Mouse (Mus musculus): ENCODE measurements around the gene Usp29.

Gene Usp29

DNA sequence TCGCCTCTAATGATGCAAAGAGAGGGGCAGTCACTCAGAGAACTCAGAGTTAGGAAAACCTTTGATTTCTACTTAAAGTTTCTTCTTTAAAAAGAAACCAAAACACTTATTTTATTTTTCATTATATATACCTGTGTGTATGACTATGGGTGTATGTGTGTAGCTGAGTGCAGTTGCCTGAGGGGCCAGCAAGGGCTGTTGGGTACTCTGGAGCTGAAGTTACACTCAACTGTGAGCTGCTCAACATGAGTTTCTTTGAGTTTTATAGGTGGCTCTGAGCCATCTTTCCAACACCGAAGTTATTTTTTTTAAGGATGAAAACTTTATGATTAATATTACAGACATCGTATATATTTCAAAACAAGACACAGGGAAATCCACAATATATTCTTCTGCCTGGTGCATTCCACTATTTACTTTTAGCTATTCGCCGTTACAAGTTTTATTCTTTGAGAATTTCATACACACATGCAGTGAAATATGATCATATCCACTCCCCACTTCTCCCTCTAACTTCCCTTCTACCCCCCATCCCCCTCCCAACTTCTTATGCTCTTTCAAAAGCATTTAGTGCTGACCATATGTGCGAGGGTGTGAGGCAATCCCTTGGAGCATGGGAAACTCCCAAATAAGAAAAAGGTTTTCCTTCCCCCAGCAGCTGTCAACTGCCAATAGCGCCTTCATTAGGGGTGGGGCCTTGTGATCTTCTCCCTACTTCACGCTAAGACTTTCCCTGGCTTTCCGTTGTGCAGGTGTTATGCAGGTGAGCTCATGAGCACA is 61.1 kb downstream of the Usp29 start:
- no peaks in the 10 kb centered on the region for H3K27me3 ChIP-seq (ENCODE audit: insufficient read depth, low read length)
- H3K4me1 ChIP-seq (replicated peaks; ENCODE audit: low read depth, low read length): no peaks in the 10 kb centered on the region
- TF ChIP-seq POU5F1 (IDR thresholded peaks at IDR 0.05; ENCODE audit: borderline replicate concordance, low read length) (no peak), CTCF (conservative IDR thresholded peaks at IDR 0.05; ENCODE audit: low read length) (no peak), NANOG (IDR thresholded peaks at IDR 0.05; ENCODE audit: borderline replicate concordance, low read length) (no peak)
- no peaks in the 10 kb centered on the region for H3K36me3 ChIP-seq (ENCODE audit: insufficient read depth, low read length)
- H3K9me3 ChIP-seq (ENCODE audit: low read length): no peaks in the 10 kb centered on the region
- no peak overlapping the region for H3K4me3 ChIP-seq (replicated peaks; ENCODE audit: low read length)

DNA sequence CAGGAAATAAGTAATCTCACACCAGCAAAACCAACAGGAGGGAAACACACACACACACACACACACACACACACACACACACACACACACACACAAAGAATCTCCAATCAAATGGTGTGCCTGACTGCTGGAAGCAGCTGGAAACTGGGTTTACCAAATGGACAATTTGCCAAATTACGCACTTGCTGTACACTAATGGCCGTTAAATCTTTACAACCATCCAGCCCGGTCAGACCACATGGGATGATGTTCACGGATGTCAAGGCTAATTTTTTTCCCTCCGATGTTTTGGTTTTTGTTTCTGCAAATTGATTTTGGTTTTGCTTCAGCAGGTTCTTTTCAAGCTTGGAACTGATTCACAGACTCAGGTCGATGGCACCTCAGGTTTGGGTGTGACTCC is 62.9 kb downstream of the Usp29 start:
- Histone ChIP-seq H3K9me3 (ENCODE audit: low read length) (no peaks in the 10 kb centered on the region), H3K36me3 (ENCODE audit: insufficient read depth, low read length) (no peaks in the 10 kb centered on the region), H3K27me3 (ENCODE audit: insufficient read depth, low read length) (no peaks in the 10 kb centered on the region), H3K4me3 (replicated peaks; ENCODE audit: low read length) (no peak overlapping the region), H3K4me1 (replicated peaks; ENCODE audit: low read depth, low read length) (no peaks in the 10 kb centered on the region)
- no peak for TF ChIP-seq POU5F1 (IDR thresholded peaks at IDR 0.05; ENCODE audit: borderline replicate concordance, low read length)
- TF ChIP-seq CTCF (conservative IDR thresholded peaks at IDR 0.05; ENCODE audit: low read length): no peak
- no peak for TF ChIP-seq NANOG (IDR thresholded peaks at IDR 0.05; ENCODE audit: borderline replicate concordance, low read length)

DNA sequence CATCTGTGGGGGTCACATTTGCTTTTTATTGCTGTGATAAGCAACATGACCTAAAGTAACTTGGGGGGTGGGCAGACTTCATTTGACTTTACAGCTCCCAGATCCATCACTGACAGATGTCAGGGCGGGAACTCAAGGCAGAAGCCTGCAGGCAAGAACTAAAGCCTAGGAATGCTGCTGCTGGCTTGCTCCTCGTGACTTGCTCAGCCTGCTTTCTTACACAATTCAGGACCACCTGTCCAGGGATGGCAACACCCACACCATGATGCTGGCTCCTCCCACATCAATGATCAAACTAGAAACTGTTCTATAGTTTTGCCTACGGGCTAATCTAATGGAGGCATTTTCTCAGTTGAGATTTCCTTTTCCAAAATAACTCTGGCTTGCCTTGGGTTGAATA is 63.4 kb downstream of the Usp29 start:
- Histone ChIP-seq H3K27me3 (ENCODE audit: insufficient read depth, low read length) (no peaks in the 10 kb centered on the region), H3K9me3 (ENCODE audit: low read length) (no peaks in the 10 kb centered on the region), H3K4me1 (replicated peaks; ENCODE audit: low read depth, low read length) (no peaks in the 10 kb centered on the region), H3K4me3 (replicated peaks; ENCODE audit: low read length) (no peak overlapping the region), H3K36me3 (ENCODE audit: insufficient read depth, low read length) (no peaks in the 10 kb centered on the region)
- TF ChIP-seq CTCF (conservative IDR thresholded peaks at IDR 0.05; ENCODE audit: low read length): no peak
- no peak for TF ChIP-seq POU5F1 (IDR thresholded peaks at IDR 0.05; ENCODE audit: borderline replicate concordance, low read length)
- TF ChIP-seq NANOG (IDR thresholded peaks at IDR 0.05; ENCODE audit: borderline replicate concordance, low read length): no peak

DNA sequence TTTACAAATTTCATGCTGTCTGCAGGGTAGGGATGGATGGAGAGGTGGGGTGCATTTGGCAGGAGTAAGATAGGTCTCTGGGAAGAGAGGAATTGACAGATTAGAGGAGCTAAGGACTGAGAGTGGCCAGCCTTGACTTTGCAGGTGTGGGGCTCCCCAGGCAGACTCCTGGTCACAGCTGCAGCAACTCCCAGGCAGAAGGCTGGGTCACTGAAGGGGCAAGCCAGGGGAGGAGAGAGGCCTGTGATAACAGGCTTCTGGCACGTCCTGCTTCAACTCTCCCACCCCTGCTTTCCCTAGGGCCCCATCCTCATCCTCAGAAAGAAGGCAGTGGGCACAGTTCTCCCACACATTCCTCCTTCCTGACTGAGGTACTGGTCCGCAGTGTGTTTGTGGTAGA is 67.0 kb downstream of the Usp29 start:
- Histone ChIP-seq H3K27me3 (ENCODE audit: insufficient read depth, low read length) (no peaks in the 10 kb centered on the region), H3K4me1 (replicated peaks; ENCODE audit: low read depth, low read length) (no peaks in the 10 kb centered on the region), H3K36me3 (ENCODE audit: insufficient read depth, low read length) (no peaks in the 10 kb centered on the region), H3K9me3 (ENCODE audit: low read length) (no peaks in the 10 kb centered on the region), H3K4me3 (replicated peaks; ENCODE audit: low read length) (no peak overlapping the region)
- TF ChIP-seq NANOG (IDR thresholded peaks at IDR 0.05; ENCODE audit: borderline replicate concordance, low read length) (no peak), CTCF (conservative IDR thresholded peaks at IDR 0.05; ENCODE audit: low read length) (no peak), POU5F1 (IDR thresholded peaks at IDR 0.05; ENCODE audit: borderline replicate concordance, low read length) (no peak)

DNA sequence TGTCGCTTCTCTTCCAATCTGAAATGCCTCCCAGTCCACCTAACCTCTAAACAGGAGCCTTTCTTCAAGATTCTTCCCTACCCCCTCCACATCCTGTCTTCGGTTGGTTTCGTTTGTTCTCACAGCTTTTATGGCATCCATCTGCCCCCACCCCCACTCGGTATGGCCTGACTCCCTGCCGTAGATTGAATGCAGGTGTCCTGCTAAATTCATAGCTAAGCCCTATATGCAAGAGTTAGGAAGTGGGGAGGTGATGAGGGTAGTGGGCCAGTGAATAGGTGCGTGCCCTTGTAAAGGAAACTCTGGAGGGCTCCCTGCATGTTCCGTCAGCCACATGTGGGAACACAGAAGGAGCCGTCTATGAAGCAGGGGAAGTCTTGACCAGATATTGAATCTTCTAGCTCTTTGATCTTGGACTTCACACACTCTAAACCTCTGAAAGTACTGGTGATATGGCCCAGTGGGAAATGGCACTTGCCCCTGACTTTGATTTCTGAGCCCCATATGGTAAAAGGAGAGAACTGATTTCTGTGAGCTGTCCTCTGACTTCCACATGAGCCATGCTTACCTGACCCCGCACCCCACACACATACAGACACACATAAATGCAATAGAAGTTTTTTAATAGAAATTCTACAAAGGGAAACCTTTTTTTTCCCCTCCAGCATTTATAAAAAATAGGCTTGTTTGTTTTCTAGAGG is 68.9 kb downstream of the Usp29 start:
- Histone ChIP-seq H3K36me3 (ENCODE audit: insufficient read depth, low read length) (no peaks in the 10 kb centered on the region), H3K9me3 (ENCODE audit: low read length) (no peaks in the 10 kb centered on the region), H3K4me1 (replicated peaks; ENCODE audit: low read depth, low read length) (no peaks in the 10 kb centered on the region), H3K4me3 (replicated peaks; ENCODE audit: low read length) (no peak overlapping the region), H3K27me3 (ENCODE audit: insufficient read depth, low read length) (no peaks in the 10 kb centered on the region)
- TF ChIP-seq CTCF (conservative IDR thresholded peaks at IDR 0.05; ENCODE audit: low read length) (no peak), NANOG (IDR thresholded peaks at IDR 0.05; ENCODE audit: borderline replicate concordance, low read length) (no peak), POU5F1 (IDR thresholded peaks at IDR 0.05; ENCODE audit: borderline replicate concordance, low read length) (no peak)

DNA sequence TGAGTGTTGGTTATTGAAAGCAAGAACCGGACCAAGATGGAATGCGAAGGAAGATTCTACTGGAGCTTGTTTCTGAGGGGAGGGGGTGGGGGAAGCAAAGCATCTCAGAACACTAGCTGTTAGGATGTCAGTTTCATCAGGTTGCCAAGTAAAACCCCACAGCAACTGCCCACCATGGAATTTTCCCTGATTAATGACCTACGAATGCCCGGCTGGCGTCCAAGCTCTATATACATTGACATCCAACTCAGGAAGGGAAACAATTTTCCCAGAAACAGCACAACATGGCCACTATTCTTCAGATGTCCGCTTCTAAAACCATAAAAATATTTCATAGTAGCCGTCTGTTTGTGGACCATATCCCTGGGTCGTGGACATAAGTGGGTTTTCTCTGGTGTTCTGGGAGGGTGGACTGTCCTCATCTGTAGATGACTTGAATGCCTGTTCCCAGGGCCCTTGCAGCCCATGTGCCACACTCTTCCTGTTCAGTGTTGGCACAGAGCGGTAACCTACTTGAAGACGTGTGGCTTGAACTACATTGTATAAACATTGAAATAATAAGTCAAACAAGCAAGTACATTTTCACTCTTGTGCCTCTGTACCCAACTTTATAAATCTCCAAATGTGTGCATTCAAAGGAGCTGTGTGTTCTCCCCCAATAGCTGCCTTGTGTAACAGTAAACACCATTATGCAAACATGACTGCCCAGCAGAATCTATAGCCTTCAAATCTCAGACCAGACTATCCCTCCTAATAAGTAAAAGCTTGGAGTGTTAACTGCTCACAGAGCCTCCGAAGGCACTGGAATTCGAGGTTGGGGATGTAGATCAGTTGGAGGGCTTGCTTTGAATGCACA is 70.4 kb downstream of the Usp29 start:
- no peaks in the 10 kb centered on the region for H3K27me3 ChIP-seq (ENCODE audit: insufficient read depth, low read length)
- H3K4me1 ChIP-seq (replicated peaks; ENCODE audit: low read depth, low read length): no peaks in the 10 kb centered on the region
- no peak overlapping the region for H3K4me3 ChIP-seq (replicated peaks; ENCODE audit: low read length)
- TF ChIP-seq NANOG (IDR thresholded peaks at IDR 0.05; ENCODE audit: borderline replicate concordance, low read length) (no peak), POU5F1 (IDR thresholded peaks at IDR 0.05; ENCODE audit: borderline replicate concordance, low read length) (no peak), CTCF (conservative IDR thresholded peaks at IDR 0.05; ENCODE audit: low read length) (no peak)
- no peaks in the 10 kb centered on the region for H3K9me3 ChIP-seq (ENCODE audit: low read length)
- no peaks in the 10 kb centered on the region for H3K36me3 ChIP-seq (ENCODE audit: insufficient read depth, low read length)

DNA sequence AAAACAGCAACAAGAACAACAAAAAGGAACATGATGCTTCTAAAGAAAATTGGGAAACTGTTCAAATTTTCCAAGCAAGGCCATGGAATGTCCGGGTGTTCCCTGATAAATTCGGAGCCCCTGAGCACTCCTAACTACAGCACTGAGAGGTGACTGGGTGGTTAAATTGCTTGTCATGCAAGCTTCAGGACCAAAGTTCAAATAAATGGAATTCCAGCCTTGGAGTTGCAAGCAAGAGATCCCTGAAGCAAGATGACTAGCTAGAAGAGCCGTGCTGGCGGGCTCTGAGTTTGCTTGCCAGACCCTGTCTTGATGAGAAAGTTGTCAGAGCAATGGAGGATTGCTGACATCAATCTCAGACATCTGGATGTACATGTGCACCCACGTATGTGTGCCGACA is 71.3 kb downstream of the Usp29 start:
- no peak for TF ChIP-seq POU5F1 (IDR thresholded peaks at IDR 0.05; ENCODE audit: borderline replicate concordance, low read length)
- TF ChIP-seq CTCF (conservative IDR thresholded peaks at IDR 0.05; ENCODE audit: low read length): no peak
- no peak for TF ChIP-seq NANOG (IDR thresholded peaks at IDR 0.05; ENCODE audit: borderline replicate concordance, low read length)
- Histone ChIP-seq H3K36me3 (ENCODE audit: insufficient read depth, low read length) (no peaks in the 10 kb centered on the region), H3K9me3 (ENCODE audit: low read length) (no peaks in the 10 kb centered on the region), H3K27me3 (ENCODE audit: insufficient read depth, low read length) (no peaks in the 10 kb centered on the region), H3K4me1 (replicated peaks; ENCODE audit: low read depth, low read length) (no peaks in the 10 kb centered on the region), H3K4me3 (replicated peaks; ENCODE audit: low read length) (no peak overlapping the region)

DNA sequence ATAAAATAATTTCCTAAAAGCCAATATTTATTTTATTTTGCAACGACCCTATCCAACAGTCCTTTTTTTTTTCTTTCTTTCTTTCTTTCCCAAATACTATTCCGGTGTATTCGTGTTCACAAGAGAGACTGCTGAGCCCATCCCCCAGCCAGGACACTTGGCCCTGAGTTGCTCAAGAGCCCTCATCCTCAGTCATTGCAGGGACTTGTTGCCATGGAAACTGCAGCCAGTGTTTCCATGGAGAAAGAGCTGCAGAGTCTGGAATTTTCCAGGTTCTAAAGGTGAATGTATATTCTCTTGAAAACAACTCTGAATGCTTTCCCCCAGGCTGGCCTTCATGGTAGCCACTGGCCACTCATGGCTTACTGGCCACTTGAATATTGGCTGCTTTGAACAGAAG is 80.2 kb downstream of the Usp29 start:
- H3K4me1 ChIP-seq (replicated peaks; ENCODE audit: low read depth, low read length): no peaks in the 10 kb centered on the region; the same call in 1 of the 2 replicates

More for the DNA sequence above, 80.2 kb downstream of the Usp29 start:
- Histone ChIP-seq H3K9me3 (ENCODE audit: low read length) (no peaks in the 10 kb centered on the region), H3K36me3 (ENCODE audit: insufficient read depth, low read length) (no peaks in the 10 kb centered on the region), H3K4me3 (replicated peaks; ENCODE audit: low read length) (no peak overlapping the region), H3K27me3 (ENCODE audit: insufficient read depth, low read length) (no peaks in the 10 kb centered on the region)
- TF ChIP-seq CTCF (conservative IDR thresholded peaks at IDR 0.05; ENCODE audit: low read length): no peak
- TF ChIP-seq POU5F1 (IDR thresholded peaks at IDR 0.05; ENCODE audit: borderline replicate concordance, low read length): no peak
